Mouse (Mus musculus) neutrophil, adult 5-6 weeks (primary cell): ENCODE measurements at regions not wholly inside any gene's neighbourhood (a gene's known extent, or its start where the extent isn't known, plus 50 kb on each side); places are given as distances from the start of the nearest gene placed in this dataset.

ENCODE experiments used
- ATAC-seq: fragments of 151-379, 151-347 bp; 2 replicates; pipeline ENCODE4 v1.8.0; 2017; ENCODE audit warnings: mild to moderate bottlenecking, moderate TSS enrichment; ENCODE audit not compliant: insufficient number of reproducible peaks, poor library complexity, low FRiP score, severe bottlenecking; ENCODE audit errors: extremely low read depth

DNA sequence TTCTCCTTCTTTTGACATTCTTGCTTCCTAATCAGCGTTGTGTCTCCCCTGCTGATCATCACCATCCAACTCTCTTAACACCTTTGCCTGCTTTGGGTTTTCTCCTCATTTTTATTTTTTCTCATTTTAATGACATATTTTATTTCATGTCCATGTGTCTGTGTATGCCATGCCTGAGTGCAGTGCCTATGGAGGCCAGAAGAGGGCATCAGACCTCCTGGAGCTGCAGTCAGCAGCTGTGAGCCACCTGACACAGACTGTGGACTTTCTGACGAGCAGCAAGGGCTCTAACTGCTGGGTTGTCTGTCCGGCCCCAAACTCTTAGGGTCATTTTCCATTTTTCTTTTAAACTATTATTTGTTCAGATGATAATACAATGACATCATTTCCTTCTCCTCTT lies 203.8 kb downstream of the Gm11011 start:
- no peak for ATAC-seq

DNA sequence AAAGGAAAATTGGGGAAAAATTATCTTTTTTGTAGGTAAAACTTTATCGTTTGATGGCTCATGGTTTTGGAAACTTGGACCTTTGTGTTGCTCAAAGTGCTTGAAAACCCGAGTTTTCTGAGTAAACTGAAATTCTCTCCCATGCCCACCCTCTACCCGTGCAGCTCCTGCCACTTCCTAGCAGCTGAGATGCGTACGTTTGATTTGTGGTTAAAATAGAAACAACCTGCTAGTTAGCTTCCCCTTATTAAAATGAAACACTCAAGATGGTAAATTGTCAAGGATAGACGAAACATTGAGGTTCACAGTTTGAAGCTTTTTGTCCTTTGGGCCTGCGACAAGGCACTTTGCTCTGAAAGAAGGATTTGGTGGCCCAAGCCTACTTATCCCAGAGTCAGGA lies 214.5 kb downstream of the Gm11011 start:
- ATAC-seq = no peak

DNA sequence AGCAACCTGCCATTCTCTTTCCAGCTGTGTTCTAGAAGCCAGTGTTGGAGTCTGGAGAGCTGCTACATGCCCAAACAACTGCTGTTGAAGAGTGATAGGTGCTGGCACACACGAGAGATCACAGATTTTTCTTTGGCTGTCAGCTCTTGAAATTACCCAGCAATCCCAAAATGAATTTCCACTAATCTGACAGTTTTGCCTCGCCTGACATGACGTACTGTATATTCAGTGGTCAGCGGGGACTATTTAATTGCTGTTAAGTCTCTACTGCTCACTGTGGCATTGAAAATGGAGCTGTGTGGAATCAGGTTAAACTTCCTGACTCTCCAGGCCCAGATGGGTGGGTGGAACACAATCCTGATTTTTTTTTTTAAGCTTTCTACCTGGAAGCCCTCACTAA lies 222.5 kb downstream of the Gm11011 start:
- no peak for ATAC-seq

DNA sequence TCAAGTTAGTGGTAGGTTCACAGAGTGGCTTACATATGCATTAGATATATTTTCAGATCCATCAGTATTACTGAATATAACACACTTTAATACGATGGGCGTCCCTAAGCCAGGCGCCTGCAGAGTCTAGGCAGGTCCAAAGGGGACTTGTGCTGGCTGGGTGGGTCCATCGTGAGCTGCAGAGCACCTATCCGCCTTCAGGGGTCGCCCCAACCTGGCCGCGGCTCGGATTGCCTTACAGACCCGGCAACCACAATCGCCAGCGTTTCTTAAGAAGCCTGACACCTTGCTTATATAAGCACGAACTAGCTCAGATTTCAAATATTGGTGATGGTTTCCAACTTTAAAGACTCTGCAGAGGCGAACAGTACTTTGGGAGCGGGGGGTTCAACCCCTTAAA lies 227.3 kb downstream of the Gm11011 start:
- no peak for ATAC-seq

DNA sequence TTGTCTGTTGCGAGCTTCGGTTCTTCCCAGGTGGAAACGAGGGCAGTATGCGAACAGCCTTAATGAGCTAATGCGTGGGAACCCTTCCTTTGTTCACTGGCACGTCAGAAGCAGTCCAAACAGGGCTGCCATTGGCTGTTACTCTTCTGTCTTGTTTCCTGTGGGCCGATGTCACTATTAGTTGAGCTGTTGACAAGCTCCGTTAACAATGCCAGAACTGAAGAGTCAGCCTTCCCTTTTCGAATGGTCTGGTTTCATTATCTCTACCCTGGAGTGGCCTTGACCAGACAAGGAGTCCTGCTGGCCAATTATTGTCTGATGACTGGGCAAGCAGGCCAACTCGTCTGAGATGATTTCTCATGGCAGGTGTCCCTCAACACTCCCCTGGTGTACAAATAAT lies 230.1 kb downstream of the Gm11011 start:
- ATAC-seq = no peak

DNA sequence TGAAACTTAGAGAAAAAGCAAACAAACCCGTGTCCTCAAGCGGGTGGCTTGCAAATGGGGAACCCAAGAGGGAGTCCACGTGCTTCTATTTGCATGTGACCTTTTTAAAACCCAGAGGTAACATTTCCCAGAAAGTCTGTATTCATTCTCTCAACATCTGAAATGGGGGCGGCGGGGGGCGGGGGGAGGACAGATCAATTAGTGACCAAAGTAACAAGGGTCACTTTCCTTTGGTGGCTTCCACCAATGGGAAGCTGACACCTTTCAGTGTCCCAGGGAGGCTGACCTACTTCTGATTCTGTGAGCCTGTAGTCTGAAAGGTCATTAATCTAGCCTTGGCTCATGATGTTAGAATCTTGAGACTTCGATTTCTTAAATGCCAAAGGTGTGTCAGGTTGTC lies 236.0 kb downstream of the Gm11011 start:
- no peak for ATAC-seq

DNA sequence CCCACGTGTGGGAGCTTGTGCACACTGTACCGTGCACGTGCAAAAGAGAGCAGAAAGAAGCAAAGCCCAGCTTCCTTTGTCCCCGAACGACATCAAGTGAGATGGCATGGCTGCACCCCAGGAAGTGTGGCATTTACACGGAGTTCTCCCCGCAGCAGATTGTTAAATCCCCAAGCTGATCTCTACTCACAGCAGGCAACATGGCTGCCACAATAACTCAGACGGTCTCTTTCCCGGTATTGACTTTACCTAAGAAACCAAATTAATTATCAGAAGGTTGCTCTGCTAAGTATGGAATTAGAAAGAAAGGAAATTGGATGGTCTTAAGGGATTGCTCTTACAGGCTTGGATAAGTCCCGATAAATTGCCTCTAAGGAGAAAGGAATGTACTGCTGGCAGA lies 241.4 kb downstream of the Gm11011 start:
- ATAC-seq = no peak

DNA sequence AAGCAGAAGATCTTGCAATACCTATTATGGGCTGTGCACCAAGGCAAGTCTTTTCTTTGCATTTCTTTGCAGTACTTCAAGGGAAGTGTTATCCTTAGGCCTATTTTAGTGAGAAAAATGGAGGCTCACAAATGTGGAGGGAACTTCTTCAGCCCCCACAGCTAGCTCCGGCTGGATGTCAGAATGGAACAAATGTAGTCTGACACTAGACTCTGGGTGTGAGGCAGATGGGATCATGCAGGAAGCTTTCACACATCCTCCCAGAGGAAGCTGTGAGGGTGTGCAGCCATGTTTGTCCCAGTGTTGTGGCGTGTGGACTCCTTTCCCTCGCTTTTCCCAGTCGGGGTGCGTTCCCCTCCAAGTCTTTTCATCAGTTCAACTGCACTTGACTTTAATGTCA lies 268.0 kb downstream of the Gm11011 start:
- ATAC-seq = no peak

DNA sequence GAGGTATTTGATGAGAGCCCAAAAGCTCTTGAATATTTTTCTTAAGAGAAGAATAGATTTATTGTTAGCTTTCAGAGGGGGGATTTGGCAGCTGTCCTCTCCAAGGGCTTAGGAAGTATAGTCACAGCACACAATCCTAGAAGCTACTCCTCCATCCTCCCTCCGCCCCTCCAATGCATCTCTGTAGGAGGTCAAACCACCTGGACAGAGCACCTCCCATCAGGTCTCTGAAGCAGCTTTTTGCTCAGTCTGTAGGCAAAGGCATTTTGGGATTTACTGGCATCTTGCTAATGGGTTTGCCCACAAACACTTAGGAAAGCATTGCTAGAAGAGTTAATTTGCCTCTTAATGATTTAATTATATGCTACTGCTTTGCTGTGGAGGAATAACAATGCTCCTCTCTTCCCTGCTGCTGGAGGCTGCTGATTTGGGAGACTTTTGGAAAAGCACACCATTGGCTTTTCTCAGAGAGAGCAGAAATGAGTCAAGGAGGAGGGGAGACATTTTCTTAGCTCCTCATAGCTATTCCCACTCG lies 273.1 kb downstream of the Gm11011 start:
- no peak for ATAC-seq

DNA sequence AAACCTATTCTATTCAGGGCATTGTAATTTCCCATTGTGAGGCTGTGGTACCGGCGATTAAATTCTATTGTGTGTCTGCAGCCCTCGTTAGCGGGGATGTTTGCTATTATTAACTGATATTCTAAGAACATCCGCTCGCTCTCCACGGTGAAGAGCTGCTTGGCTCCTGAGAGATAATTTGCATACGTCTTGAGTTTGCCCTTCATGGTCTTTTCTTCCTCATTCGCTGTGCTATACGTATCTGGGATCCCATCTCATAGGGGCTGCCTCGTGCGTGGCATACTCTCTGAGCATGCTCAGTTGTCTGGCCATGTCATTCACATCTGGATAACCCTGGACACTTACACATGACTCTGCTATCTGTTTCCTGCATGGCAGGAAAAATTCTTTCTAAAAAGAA lies 275.7 kb downstream of the Gm11011 start:
- ATAC-seq = no peak

DNA sequence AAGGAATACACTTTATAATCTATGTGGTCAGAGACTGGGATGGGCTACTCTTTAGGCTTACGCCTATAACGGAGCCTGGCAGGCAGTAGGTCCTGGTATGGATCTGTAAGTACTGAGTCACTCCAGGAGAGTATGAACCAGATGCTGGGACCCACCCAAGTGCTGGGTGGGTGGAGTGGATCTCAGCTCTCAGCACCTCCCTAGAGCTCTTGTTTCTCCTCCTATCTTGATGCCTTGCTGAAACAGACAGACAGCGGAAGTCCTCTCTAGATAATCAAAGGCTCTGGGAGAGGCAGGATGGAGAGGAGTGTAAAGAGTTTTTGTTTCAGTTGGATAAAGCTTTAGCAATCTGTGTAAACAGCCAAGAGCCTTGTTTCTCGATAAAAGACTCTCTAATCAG lies 276.2 kb downstream of the Gm11011 start:
- no peak for ATAC-seq

DNA sequence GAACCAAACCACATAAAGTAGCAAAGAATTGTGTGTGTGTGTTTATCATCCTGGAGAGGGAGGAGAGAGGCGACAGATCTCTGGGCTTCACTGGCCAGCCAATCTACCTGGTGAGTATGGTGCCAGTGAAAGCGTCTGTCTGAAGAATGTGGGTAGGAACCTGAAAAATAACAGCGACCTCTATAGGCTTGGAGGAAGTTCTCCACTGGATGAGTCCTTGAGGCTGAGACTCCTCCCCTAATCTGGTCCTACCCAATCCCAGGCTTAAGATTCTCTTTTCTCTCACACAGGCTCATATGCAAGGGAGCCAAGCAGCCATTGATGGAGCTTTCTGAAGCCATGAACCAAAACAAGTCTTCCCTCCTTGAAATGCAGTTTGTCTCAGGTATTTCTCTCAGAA lies 283.2 kb downstream of the Gm11011 start:
- no peak for ATAC-seq

DNA sequence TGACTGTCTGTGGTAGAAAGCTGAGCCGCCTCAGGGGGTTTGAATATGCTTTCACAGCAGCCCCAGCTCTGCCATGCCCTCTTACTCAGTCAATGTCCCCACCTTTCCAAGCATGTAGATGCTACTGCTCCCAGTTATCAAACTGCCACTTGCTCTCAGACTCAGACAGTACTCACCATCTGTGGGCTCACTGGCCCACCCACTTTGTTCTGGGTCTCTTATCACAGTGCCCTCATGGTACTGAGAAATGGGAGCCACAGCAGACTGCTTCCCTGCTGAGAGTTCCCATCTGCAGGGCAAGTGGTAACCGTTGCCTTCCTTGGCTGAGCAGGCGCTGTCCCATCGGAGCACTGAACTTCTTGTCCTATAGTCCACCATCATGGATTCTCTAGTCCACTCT lies 286.6 kb downstream of the Gm11011 start:
- ATAC-seq = no peak

DNA sequence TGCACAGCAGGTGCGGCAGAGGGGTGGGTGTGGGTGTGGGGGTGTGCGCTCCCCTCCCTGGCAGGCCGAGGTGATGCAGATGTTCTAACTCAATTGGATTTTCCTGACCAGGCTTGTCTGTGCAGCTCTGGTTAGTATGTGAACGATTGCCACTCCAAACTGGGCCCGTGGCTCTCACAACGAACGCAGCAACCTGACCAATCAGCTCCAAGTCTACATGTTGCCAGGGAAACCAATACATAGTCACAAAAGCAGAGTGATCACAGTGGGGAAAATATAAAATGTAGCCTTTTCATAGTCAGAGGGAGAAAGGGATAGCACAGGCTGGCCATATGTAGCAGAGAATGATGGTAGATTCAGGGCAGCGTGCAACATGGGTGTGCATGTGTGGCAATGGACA lies 287.1 kb downstream of the Gm11011 start:
- ATAC-seq = no peak

DNA sequence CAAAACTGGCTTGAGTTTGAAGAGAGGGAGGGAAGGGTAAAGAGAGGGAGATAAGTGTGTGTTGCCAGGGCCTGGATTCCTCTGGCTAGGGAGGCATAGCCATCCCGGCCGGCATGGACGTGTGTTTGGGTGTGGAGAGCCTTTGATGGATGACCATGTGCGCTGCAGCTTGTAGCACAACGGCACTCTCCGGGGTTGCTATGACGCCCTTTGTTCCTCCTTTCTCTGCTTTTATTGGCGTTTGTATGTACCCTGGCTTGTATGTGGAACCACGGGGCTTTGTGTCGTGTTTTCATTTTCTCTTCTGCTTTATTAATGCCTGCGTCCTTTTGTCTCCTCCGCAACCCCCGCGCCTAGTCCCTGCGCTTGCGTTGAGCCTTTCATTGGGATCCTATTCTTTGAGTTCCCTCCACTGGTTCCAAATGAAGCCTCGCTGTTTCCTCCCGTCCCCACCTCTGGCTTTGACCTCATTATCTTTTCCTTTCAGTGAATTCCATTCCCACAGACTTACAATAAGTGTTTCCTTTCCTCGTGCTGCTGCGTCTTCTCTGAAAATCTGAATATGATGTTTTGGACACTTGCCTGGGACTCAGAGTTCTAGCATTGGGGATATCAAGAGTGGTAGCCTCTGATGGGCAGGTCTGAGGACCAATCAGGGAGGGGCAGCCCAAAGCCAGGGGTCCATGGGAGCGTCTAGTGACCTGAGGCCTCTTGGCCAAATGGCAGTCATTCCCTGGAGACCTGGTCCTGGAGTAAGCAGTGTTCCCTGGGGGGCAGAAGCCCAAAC lies 289.5 kb downstream of the Gm11011 start:
- ATAC-seq = no peak

DNA sequence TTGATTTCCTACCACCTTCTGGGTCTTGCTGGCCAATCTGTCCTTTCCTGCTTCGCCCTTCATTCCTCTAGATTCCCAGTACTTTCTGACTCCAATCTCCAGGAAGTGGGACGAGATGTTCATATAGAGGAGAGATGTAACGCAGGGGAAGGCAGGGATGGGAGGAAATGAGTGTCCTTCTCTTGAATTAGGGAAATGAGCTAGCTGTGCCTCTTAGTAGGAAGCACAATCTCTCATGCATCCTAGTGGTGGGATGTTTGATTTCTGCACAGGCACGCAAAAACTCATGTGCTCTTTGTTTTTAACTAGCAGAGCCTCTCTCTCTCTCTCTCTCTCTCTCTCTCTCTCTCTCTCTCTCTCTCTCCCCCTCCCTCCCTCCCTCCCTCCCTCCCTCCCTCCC lies 290.3 kb downstream of the Gm11011 start:
- no peak for ATAC-seq

DNA sequence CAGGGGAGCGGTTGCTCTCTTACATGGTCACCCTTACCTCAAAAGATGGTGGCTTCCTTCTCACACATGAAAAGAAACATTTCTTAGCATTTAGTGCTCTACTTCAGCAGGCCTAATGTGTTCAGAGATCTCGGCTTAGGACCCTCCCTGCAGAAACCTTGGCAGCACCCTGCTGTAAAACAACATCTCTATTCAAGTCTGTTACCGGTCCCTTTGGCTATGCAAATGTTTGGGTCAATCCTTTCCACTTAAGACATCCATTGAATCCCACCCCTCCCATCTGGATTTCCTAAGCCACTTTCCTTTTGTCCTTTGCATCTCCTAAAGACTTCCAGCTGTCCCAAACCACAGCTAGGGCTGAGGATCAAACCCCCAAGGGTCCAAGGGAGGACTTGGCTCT lies 294.2 kb downstream of the Gm11011 start:
- ATAC-seq = no peak

DNA sequence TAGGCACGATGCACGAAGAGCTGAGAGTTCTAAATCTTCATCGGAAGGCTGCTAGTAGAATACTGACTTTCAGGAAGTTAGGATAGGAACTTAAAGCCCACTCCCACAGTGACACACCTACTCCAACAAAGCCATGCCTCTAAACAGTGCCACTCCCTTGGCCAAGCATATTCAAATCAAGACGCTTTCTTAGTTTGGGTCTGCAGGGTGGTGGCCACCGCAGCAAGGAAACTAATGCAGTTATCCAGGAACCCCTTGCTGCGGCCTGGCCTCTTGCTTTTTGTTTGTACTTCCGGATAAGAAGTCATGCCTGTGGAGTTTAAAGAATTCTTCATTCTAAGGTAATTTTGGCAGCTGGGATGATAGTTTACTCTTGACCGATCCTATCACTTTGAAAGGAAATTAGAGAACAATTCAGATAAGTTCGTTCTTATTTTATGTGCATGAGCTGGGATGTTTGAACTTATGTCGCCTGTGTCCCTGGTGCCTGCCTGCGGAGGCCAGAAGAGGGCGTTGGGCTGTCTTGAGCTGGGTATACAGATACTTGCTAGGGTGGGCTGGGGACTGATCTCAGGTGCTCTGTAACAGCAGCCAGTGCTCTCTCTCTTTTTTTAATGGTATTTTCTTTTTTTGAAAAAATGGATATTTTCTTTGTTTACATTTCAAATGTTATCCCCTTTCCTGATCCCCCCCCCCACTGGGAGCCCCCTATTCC lies 298.5 kb downstream of the Gm11011 start:
- ATAC-seq = no peak

DNA sequence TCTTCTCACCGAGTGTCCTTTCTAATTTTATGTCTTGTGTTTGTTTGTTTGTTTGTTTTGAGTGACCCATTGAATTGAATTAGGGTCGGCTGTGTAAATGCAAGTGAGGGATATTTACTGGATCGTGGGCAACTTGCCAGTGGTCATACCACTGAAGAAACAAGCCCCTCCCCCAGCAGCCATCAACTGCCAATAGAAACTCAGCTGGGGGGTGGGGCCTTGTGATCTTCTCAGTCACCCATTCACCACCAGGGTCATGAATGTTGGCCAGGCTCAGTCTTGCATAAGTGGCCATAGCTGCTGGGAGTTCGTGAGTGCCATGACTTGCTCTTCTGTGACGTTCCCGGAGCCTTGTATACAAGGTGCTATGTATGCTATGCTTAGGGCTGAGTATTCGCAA lies 300.8 kb downstream of the Gm11011 start:
- ATAC-seq = no peak

DNA sequence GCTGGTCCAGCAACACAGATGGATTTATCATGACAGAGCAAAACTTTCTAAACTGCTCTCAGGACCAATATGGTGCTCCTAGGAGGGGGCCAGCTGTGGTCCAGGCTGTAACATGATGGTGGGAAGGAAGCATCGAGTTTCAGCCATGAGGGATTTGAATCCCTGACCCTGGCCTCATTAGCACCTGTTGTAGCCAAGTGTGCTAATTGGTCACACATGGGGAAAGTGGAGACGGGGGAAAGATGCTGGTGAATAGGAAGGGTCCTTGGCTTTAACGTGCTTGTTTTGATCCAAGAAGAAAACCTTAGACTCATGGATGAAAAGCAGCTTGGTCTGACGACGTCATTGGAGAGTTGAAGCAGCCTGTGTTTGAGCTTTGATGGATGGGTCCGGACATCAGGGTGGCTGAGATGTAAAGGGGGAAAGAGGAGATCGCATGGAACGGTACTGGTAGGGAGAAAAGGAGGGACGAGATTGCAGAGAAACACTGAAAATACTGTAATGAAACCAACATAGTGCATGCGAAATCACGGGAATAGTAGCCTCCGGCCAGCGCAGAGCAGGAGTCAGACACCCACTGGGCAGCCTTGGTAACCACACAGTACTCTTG lies 304.9 kb downstream of the Gm11011 start:
- ATAC-seq = no peak
